In genomic region chr2:72096345-72096744, GRCm38 (mm10) we compare ENCODE assay signal across 8 mouse cellular contexts.
DNase-seq lines count a peak whose midpoint lies in the region; ATAC-seq and TF ChIP-seq lines count a peak whose summit lies in the region.

No protein-coding gene starts in this region.

- no peaks in the 10 kb centered on the region for H3K9me3 ChIP-seq in heart, embryonic 12.5 days (replicated peaks)
- no peaks in the 10 kb centered on the region for H3K9me3 ChIP-seq in liver, postnatal 0 days (ENCODE audit: low read length)

- H3K9ac ChIP-seq in heart, embryonic 12.5 days = no peak overlapping the region
- no peak overlapping the region for H3K9ac ChIP-seq in liver, postnatal 0 days (replicated peaks)

- no peaks in the 10 kb centered on the region for H3K36me3 ChIP-seq in heart, embryonic 12.5 days
- H3K36me3 ChIP-seq in liver, postnatal 0 days (replicated peaks; ENCODE audit: insufficient read depth, low read length) = no peaks in the 10 kb centered on the region

- TF ChIP-seq CTCF in liver, postnatal 0 days (IDR thresholded peaks at IDR 0.05; ENCODE audit: low read depth) = peak; percentile 76

- 38% methylated on average over 3 of the region's 3 CpGs for WGBS in heart, embryonic 12.5 days
- WGBS in liver, postnatal 0 days (ENCODE audit: insufficient replicate concordance) = 19% methylated on average over 3 of the region's 3 CpGs

- no peak overlapping the region for H3K4me2 ChIP-seq in heart, embryonic 12.5 days
- no peak overlapping the region for H3K4me2 ChIP-seq in liver, postnatal 0 days (ENCODE audit: low read depth, low read length)

- no peak for TF ChIP-seq EP300 in liver, postnatal 0 days (IDR thresholded peaks at IDR 0.05; ENCODE audit: low read depth)

- H3K4me1 ChIP-seq in heart, embryonic 12.5 days (replicated peaks) = peaks cover 7% of the 10 kb centered on the region; the same call in 1 of the 2 replicates
- no peaks in the 10 kb centered on the region for H3K4me1 ChIP-seq in liver, postnatal 0 days (ENCODE audit: insufficient read depth)

- ATAC-seq in heart, embryonic 12.5 days (ENCODE audit: insufficient number of reproducible peaks, low FRiP score) = no peak
- no peak for ATAC-seq in liver, postnatal 0 days

- no peaks in the 10 kb centered on the region for H3K27me3 ChIP-seq in heart, embryonic 12.5 days (replicated peaks)
- no peaks in the 10 kb centered on the region for H3K27me3 ChIP-seq in liver, postnatal 0 days (ENCODE audit: insufficient read depth, low read length)

- DNase-seq in heart, adult 18-20 months = peak; percentile 48 to 72
- DNase-seq in 416B (ENCODE audit: low read depth) (peak; percentile 76), R1 (ENCODE audit: low read depth, low spot score) (peak; percentile 78)
- DNase-seq in embryo, embryonic 9.5 days (ENCODE audit: extremely low spot score) = peak; percentile 45
- DNase-seq in liver, postnatal 0 days = peak; percentile 72
- peak; percentile 67 to 72 for DNase-seq in spleen, postnatal 36 days (ENCODE audit: low spot score in 2 of 2)
- DNase-seq in layer of hippocampus, adult 9-11 months = no peak

- no peak overlapping the region for H3K4me3 ChIP-seq in heart, embryonic 12.5 days
- no peak overlapping the region for H3K4me3 ChIP-seq in liver, postnatal 0 days (ENCODE audit: low read depth, low read length)

- no peak overlapping the region for H3K27ac ChIP-seq in heart, embryonic 12.5 days (ENCODE audit: poor library complexity, severe bottlenecking)
- H3K27ac ChIP-seq in liver, postnatal 0 days (ENCODE audit: low read depth) = no peak overlapping the region
